In genomic region chr3:17801479-17801878, GRCm38 (mm10) we compare ENCODE assay signal across 28 mouse cellular contexts.
A peak's percentile ranks its signal among the peaks of the same experiment; 100 is the strongest.
DNase-seq lines count a peak whose midpoint lies in the region; ATAC-seq and TF ChIP-seq lines count a peak whose summit lies in the region.
"Had no signal": no experiment of that assay in that cellular context is flagged by ENCODE, and none has a peak within 500 bp of the region (broad histone marks: within the 10 kb centered on the region; RNA-seq: fewer than 3 reads in every experiment).

No protein-coding gene starts in this region.

- no peak overlapping the region for H3K4me3 ChIP-seq in hindbrain, embryonic 13.5 days
- H3K4me3 ChIP-seq in hindbrain, embryonic 11.5 days (ENCODE audit: low read depth, low read length): no peak overlapping the region
- H3K4me3 ChIP-seq in cortical plate, adult 2 months (ENCODE audit: insufficient read depth, low read length): no peak overlapping the region
- no peak overlapping the region for H3K4me3 ChIP-seq in hindbrain, embryonic 16.5 days (ENCODE audit: low read length)
- H3K4me3 ChIP-seq in midbrain, embryonic 16.5 days (ENCODE audit: low read depth, low read length): no peak overlapping the region
- H3K4me3 ChIP-seq: embryonic facial prominence, embryonic 13.5 days; erythroblast, embryonic 14.5 days; limb, embryonic 10.5 days; liver, embryonic 15.5 days; lung, embryonic 15.5 days; megakaryocyte, embryonic 14.5 days had no signal

- TF ChIP-seq CTCF in cortical plate, adult 2 months (IDR thresholded peaks at IDR 0.05; ENCODE audit: extremely low read depth, insufficient read depth, low read length): no peak

- H3K4me2 ChIP-seq in hindbrain, embryonic 13.5 days: peak overlapping the region; percentile 29
- no peak overlapping the region for H3K4me2 ChIP-seq in hindbrain, embryonic 11.5 days (replicated peaks; ENCODE audit: low read depth, low read length)
- peak overlapping the region; percentile 32 for H3K4me2 ChIP-seq in hindbrain, embryonic 16.5 days (ENCODE audit: low read length)
- peak overlapping the region; percentile 49 for H3K4me2 ChIP-seq in midbrain, embryonic 16.5 days (ENCODE audit: low read length)
- H3K4me2 ChIP-seq: embryonic facial prominence, embryonic 13.5 days; liver, embryonic 15.5 days; lung, embryonic 15.5 days had no signal

- peak overlapping the region; percentile 56; the same call in 1 of the 2 replicates for H3K9ac ChIP-seq in hindbrain, embryonic 13.5 days
- no peak overlapping the region for H3K9ac ChIP-seq in hindbrain, embryonic 11.5 days (ENCODE audit: low read depth, low read length)
- H3K9ac ChIP-seq in hindbrain, embryonic 16.5 days (ENCODE audit: low read depth, low read length): no peak overlapping the region
- H3K9ac ChIP-seq in midbrain, embryonic 16.5 days (ENCODE audit: low read depth, low read length): peak overlapping the region; percentile 46; the same call in 1 of the 2 replicates
- H3K9ac ChIP-seq: embryonic facial prominence, embryonic 13.5 days; liver, embryonic 15.5 days; lung, embryonic 15.5 days had no signal

- H3K27ac ChIP-seq in hindbrain, embryonic 13.5 days: peak overlapping the region; percentile 82
- no peak overlapping the region for H3K27ac ChIP-seq in hindbrain, embryonic 11.5 days (ENCODE audit: low read depth, low read length)
- peak overlapping the region; percentile 42; the same call in 1 of the 2 replicates for H3K27ac ChIP-seq in cortical plate, adult 2 months (ENCODE audit: insufficient read depth, low read length)
- peak overlapping the region; percentile 73 for H3K27ac ChIP-seq in hindbrain, embryonic 16.5 days (ENCODE audit: low read depth, low read length)
- H3K27ac ChIP-seq in midbrain, embryonic 16.5 days (ENCODE audit: low read length): peak overlapping the region; percentile 89
- H3K27ac ChIP-seq: embryonic facial prominence, embryonic 13.5 days; limb, embryonic 10.5 days; liver, embryonic 15.5 days; lung, embryonic 15.5 days had no signal

- H3K36me3 ChIP-seq in hindbrain, embryonic 13.5 days: no peaks in the 10 kb centered on the region; the same call in 1 of the 2 replicates
- no peaks in the 10 kb centered on the region for H3K36me3 ChIP-seq in hindbrain, embryonic 11.5 days (ENCODE audit: control insufficient read depth, insufficient read depth, low read length)
- H3K36me3 ChIP-seq in hindbrain, embryonic 16.5 days (ENCODE audit: control insufficient read depth, insufficient read depth, low read length): no peaks in the 10 kb centered on the region
- H3K36me3 ChIP-seq in midbrain, embryonic 16.5 days (ENCODE audit: control insufficient read depth, insufficient read depth, low read length): no peaks in the 10 kb centered on the region
- H3K36me3 ChIP-seq: embryonic facial prominence, embryonic 13.5 days; G1E; limb, embryonic 10.5 days; liver, embryonic 15.5 days; lung, embryonic 15.5 days had no signal

- no peaks in the 10 kb centered on the region for H3K9me3 ChIP-seq in hindbrain, embryonic 13.5 days
- H3K9me3 ChIP-seq in hindbrain, embryonic 11.5 days (ENCODE audit: control insufficient read depth, low read length): no peaks in the 10 kb centered on the region
- no peaks in the 10 kb centered on the region for H3K9me3 ChIP-seq in hindbrain, embryonic 16.5 days (ENCODE audit: control insufficient read depth, low read length)
- H3K9me3 ChIP-seq in midbrain, embryonic 16.5 days (replicated peaks; ENCODE audit: control insufficient read depth, low read length, poor library complexity, severe bottlenecking): no peaks in the 10 kb centered on the region
- H3K9me3 ChIP-seq: embryonic facial prominence, embryonic 13.5 days; G1E; limb, embryonic 10.5 days; liver, embryonic 15.5 days; lung, embryonic 15.5 days; megakaryocyte, embryonic 14.5 days had no signal

- no peaks in the 10 kb centered on the region for H3K27me3 ChIP-seq in hindbrain, embryonic 13.5 days
- H3K27me3 ChIP-seq in hindbrain, embryonic 11.5 days (ENCODE audit: control insufficient read depth, insufficient read depth, low read length): no peaks in the 10 kb centered on the region
- H3K27me3 ChIP-seq in hindbrain, embryonic 16.5 days (replicated peaks; ENCODE audit: control insufficient read depth, insufficient read depth, low read length): no peaks in the 10 kb centered on the region
- H3K27me3 ChIP-seq in midbrain, embryonic 16.5 days (ENCODE audit: control insufficient read depth, insufficient read depth, low read depth, low read length): no peaks in the 10 kb centered on the region
- H3K27me3 ChIP-seq: CH12.LX had no signal

- WGBS in hindbrain, embryonic 13.5 days: 50% methylated on average over 5 of the region's 5 CpGs
- 82% methylated on average over 5 of the region's 5 CpGs for WGBS in hindbrain, embryonic 11.5 days
- WGBS in hindbrain, embryonic 16.5 days: 50% methylated on average over 5 of the region's 5 CpGs
- 52% methylated on average over 5 of the region's 5 CpGs for WGBS in midbrain, embryonic 16.5 days

- no peak for TF ChIP-seq POLR2A in cortical plate, adult 2 months (IDR thresholded peaks at IDR 0.05; ENCODE audit: extremely low read depth, insufficient read depth, low read length)

- ATAC-seq in hindbrain, embryonic 13.5 days (ENCODE audit: low FRiP score): 0 out of 2 replicates have a peak, but pooled peaks have one; percentile 17
- ATAC-seq in hindbrain, embryonic 11.5 days (ENCODE audit: low FRiP score): no peak
- ATAC-seq in hindbrain, embryonic 16.5 days: peak; percentile 18; the same call in 1 of the 2 replicates
- no peak; the same call in none of the 2 replicates for ATAC-seq in midbrain, embryonic 16.5 days
- ATAC-seq: Patski had no signal

- no peak for DNase-seq in hindbrain, embryonic 11.5 days (ENCODE audit: low spot score)
- no peak for DNase-seq in kidney, adult 18-20 months
- no peak for DNase-seq in urinary bladder, adult 2 months (ENCODE audit: low spot score)
- DNase-seq: adrenal gland, postnatal 36 days; B cell, adult 2 months; cerebellum, adult 11 months; cerebellum, postnatal 10 days; gastrocnemius, postnatal 36 days; heart, postnatal 36 days; kidney, adult 8-10 months; kidney, postnatal 10 days; liver; lung, postnatal 36 days; right cerebral cortex, postnatal 14 days; thymus, postnatal 36 days had no signal

- H3K4me1 ChIP-seq in hindbrain, embryonic 13.5 days (replicated peaks): peaks cover 9% of the 10 kb centered on the region
- H3K4me1 ChIP-seq in hindbrain, embryonic 11.5 days (replicated peaks; ENCODE audit: control insufficient read depth, insufficient read depth, low read length): no peaks in the 10 kb centered on the region
- H3K4me1 ChIP-seq in cortical plate, adult 2 months (ENCODE audit: control insufficient read depth, insufficient read depth, low read length): peaks cover 2% of the 10 kb centered on the region; the same call in 1 of the 2 replicates
- peaks cover 5% of the 10 kb centered on the region for H3K4me1 ChIP-seq in hindbrain, embryonic 16.5 days (ENCODE audit: control insufficient read depth, insufficient read depth, low read depth, low read length)
- peaks cover 23% of the 10 kb centered on the region for H3K4me1 ChIP-seq in midbrain, embryonic 16.5 days (ENCODE audit: control insufficient read depth, insufficient read depth, low read length)
- H3K4me1 ChIP-seq: embryonic facial prominence, embryonic 13.5 days; limb, embryonic 10.5 days; liver, embryonic 15.5 days; lung, embryonic 15.5 days had no signal

Comparison
In these comparisons a context has a peak if more than half of its experiments do, and no peak if none do; other contexts are left out.
1. ATAC-seq: peak in hindbrain, embryonic 13.5 days (single experiment) and hindbrain, embryonic 16.5 days (single experiment); none in hindbrain, embryonic 11.5 days (single experiment) and midbrain, embryonic 16.5 days (single experiment).
2. H3K9ac ChIP-seq: peak in hindbrain, embryonic 13.5 days (single experiment) and midbrain, embryonic 16.5 days (single experiment); none in hindbrain, embryonic 11.5 days (single experiment) and hindbrain, embryonic 16.5 days (single experiment).